Mouse (Mus musculus) gastrocnemius, postnatal 14 days (tissue): ENCODE data around the gene Gm42906. TPM values are rescaled to one million over a fixed set of nuclear protein-coding genes. Genes with fewer than 3 reads are reported as not detected.

Experiments used
- DNase-seq: peaks from one replicate; pipeline ENCODE4 v3.0.0; 2021; ENCODE audit warnings: mixed read lengths
- intact Hi-C: fragments of 180-260 bp; cut with DNase I; formaldehyde crosslinking; loops from one replicate; pipeline ENCODE4 v1.15.1; 2025; ENCODE audit warnings: low total_unique reads
- long read RNA-seq, 2 experiments: library from polyadenylated mRNA; stranded (forward); transcript quantifications; one replicate each; pipeline ENCODE4 v2.0.0; 2021
- total RNA-seq, 2 experiments: library from RNA; stranded (reverse); gene quantifications; 2 replicates each; pipeline ENCODE4 v1.2.3; 2021

Gm42906 gene
- 1 to 10 TPM in 1 of 2 experiments, not detected in 1; 1.5 TPM for total RNA-seq
- long read RNA-seq, experiment 1, result 0 reads
- long read RNA-seq, experiment 2, result 0 reads

DNA sequence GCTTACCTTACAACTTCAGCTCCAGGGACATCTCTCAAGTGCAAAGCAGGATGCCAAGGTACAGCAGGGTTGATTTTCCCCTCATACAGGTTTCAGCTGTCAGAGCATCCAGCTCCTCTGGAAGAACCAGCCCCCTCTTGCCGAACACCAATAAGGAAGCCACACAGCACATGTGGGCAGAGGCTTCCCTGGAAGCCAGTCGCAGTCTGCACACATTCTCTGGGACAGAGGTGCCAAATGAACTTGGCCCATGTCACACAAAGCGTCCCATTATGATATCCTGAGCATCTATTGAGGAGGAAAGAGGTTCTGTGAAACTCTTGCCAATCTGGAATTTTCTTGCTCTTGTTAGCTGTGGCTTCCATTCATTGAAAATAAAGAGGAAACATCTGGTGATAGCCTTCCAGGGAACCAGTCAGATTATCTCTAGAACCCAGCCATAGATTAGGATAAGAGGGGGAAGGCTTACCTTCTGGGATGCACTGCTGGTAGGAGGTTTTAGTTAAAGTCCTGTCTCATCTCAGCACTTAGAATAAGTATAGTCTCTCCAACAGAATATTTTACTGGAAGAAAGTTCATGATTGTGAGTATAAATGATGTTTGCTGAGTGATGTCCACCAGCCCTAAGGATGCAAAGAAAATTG, at the start of gene Gm42906:
Gene Gm42906, minus strand, starts transcription at position 51 of the 644 bp plus-strand sequence.
- intact Hi-C loops, result no loop called here
- DNase-seq, result no peak

DNA sequence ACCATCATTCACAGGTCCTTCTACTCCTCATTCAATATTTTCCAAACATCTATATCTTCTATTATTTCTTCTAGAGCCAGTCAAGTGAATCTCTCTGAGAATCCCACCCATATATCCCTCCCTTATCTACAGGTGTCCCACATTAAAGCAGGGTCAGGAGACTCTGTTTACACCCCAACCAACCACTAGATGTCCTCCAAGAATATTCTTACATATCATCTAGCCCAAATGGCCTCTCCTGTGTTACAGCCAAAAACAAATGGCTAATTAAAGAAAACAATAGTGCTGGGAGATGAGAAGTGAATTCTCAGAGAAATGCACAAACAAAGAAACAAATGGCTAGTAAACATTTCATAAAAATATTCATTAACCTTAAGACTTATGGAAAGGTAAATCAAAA, 17.7 kb upstream of the Gm42906 start:
- intact Hi-C loops, result no loop called here
- no peak for DNase-seq

DNA sequence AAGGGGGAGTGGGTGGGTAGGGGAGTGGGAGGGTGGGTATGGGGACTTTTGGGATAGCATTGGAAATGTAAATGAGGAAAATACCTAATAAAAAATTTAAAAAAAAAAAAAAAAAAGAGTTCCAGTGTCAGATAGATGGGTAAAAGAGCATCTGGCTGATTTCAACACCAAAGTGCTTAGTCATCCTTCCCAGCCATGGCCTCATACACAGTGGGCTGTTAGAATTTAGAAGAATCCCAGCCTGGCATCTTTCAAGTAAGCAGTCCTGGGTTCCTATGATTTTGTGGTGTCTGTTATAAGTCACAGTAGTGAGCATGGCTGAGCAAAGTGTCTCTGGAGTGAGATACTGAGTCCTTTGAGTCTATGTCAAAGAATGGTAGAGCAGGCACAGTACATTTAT, 7.1 kb upstream of the Gm42906 start:
- DNase-seq, result no peak
- intact Hi-C loops, result no loop called here

DNA sequence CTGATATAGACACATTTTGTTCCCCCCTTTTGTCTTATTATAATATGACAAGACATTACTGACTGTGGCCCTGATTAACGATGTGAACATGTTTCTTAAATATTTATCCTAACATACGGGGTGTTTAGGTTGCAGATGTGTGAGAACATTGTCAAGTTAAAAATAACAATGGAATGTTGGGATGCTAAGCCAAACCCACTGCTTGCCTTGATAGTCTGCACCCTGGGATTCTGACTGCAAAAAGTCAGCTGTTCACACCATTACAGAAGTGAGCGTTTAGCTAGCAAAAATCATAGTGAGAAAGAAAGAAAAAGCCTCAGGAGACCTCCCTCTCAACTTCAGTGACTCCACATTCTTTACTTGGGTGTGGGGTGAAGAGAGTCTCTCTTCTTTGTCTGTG, 1.5 kb downstream of the Gm42906 start:
- no peak for DNase-seq
- intact Hi-C loops, result no loop called here

DNA sequence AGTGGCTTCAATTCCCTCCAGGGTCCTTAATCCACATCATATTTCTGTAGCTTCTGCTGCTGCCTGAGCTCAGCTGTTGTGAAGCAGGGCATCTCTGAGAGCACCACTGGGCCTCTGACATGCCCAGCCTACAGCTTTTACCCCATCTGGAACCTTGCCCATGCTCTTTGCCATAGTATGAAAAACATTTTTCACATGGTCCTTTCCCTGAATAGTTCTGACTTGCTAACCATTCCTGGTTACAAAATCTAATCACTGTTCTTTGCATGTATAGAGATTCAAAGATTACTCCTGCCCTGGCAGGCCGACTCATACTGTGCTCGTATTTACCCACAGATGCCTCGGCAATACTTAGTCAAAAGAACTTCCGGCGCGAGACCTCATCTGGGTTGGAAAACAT, 5.3 kb downstream of the Gm42906 start:
- intact Hi-C loops, result no loop called here
- no peak for DNase-seq

DNA sequence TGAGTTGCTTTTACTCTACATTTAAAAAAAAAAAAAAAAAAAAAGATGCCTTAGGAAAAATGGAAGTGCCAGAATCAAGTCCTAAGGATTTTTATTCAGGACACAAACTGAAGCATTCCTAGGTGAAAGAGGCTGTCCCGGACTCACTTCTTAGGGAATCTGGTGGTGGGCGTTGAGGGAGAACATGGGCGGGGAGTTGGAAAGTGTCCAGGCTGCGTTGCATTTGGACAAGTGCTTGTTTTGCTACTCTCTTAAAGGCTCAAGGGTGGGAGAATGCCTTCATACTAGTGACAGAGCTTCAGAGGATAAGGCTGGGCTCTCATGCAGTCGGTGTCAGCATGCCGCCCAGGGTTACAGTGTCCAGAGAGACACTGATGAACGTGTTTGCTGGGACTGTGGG, 6.1 kb downstream of the Gm42906 start:
- peak; percentile 6 for DNase-seq
- intact Hi-C loops, result no loop called here

DNA sequence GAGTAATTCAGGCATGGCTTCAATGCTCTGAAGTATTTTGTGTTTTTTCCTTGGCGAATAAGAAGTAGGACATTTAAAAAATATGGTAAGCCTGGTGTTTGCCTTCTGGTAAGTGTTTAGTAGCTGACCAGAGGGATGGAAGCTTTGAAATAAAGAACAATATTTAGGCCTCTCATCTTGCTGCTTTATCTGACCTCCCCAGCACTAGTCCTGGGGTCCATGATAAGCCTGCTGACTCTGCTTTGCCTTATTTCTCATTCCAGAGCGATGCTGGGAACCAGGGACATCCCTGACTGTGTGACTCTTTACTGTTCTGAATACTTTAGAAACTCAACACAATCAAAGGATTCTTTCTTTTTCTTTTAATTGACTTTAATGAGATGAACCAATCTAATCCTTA, 9.4 kb downstream of the Gm42906 start:
- DNase-seq, result no peak
- intact Hi-C loops, result no loop called here

DNA sequence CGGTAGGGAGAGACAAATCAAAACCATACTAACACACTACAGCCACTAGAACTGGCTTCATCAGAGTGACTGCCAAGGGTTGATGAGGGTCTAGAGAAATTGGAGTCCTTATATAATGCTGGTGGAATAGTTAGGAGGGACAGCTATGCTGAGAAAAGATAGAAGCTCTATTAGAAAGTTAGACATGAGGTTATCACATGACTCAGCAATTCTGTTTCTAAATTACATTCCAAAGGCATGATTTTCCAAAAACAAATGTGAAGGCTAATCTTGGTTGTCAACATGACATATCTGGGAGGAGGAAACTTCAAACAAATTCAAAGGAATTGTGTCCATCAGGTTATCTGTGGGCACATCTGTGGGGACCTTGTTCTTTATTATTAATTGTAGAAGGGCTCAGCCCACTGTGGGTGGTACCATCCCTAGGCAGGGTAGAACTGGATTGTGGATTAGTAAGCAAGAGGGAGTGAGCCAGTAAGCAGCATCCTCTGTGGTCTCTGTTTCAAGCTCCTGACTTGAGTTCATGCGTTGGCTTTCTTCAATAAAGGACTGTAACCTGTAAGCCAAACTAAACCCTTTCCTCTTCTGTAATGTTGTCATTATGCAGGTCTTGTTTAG, 10.4 kb downstream of the Gm42906 start:
- intact Hi-C loops, result no loop called here
- DNase-seq, result no peak

DNA sequence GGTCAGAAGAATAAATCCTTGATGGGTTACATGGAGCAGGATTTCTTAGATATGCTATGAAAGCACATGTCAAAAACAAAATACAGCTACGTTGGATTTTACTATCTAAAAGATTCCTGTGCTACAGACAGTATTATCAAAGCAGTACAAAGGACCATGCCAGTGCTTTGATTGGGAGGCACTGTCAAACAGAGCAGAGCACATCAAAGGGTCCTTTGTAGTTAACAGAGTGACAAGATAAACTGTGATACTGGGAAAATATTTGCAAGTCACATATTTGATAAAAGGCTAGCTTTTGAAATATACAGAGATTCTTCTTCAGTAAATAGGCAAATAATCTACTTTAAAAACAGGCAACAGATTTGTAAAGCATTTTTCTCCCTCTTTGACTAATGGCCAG, 11.0 kb downstream of the Gm42906 start:
- no peak for DNase-seq
- intact Hi-C loops, result no loop called here

DNA sequence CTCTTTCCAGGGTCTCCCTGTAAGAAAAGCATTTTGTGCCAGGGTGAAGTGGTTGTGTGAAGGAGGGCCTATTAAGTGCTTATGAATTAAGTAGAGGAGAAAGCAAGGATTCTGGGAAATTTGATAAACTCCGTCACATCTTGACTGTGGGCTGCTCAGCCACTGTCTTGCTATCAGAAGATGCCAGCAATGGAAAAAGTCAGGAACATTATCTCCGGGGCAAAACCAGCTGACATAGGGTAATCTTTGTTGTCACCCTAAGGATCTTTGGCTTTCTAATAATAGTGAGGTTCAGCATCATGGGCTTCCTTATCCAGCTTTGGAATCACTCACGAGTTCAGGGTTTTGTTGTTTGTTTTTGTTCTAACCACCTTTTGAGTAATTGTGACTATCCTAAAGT, 14.3 kb downstream of the Gm42906 start:
- DNase-seq, result no peak
- intact Hi-C loops, result no loop called here

DNA sequence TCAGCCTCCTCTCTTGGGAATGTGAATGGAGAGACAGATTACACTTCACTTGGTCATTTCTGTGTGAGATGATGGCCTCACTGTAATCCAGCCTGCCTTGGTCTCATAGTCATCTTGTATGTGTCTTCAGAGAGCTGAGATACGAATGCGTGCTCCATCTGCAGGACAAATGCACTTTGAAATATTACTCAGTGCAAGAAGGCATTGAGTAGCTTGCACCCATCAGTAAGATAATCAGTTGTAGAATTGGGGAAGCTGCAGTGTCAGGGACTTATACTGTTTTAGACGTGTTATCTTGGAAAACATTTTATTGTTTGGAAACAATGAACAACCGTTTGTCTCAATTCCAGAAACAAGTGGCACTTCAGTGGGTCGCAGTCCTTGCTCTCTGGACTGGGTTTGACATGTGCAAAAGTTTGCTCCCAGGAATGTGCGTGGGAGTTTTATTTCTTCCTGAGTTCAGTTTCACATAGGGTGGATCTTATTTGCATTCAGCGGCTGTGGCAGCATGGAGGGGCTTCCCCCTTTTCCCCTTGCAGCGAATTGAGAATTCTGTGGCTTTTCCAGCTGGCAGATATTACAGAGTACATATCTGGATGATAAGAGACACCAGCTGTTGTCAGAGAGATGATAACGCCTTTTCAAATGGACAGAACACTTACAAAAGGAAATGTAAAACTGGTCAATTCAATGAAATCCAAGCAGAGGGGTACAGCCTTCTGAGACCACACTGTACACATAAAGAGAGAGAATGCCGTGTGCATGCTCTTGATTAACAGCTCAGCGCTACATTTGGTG, 15.1 kb downstream of the Gm42906 start:
- DNase-seq, result no peak
- intact Hi-C loops, result no loop called here

DNA sequence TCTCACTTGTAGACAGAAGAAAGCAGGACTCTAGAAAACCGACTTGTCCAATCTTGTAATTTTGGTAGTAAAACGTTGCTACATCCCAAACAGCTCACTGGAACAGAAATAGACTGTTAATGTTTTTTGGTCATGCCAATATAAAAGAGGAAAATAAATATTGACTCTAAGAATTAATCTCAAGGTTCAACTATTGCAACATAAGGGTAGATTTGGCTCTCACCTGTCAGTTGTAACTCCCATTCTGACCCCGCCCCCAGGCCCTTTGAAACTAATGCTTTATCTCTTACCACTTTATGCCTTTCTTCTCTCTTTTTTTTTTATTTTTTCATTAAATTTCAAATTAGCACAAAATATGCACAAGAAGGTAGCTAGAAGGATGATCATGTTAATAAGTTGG, 18.0 kb downstream of the Gm42906 start:
- DNase-seq, result no peak
- intact Hi-C loops, result no loop called here

DNA sequence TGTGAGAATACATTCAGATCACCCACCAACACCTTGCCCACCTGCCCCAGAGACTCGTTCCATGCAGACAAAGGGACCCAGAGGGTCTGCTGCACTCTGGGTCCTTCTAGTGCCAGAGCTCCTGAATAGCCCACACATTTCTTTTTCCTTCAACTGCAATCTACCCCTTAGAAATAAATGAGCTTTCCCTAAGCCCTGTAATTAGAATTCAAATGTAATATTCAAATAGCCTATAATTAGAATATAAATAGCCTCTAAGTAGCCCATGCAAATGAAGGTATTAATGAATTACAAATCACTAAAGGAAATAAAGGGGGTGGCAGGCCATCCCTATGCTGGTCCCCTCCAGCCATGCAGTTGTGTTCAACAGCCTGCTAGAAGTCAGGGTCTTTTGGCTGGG, 18.7 kb downstream of the Gm42906 start:
- intact Hi-C loops, result no loop called here
- no peak for DNase-seq

DNA sequence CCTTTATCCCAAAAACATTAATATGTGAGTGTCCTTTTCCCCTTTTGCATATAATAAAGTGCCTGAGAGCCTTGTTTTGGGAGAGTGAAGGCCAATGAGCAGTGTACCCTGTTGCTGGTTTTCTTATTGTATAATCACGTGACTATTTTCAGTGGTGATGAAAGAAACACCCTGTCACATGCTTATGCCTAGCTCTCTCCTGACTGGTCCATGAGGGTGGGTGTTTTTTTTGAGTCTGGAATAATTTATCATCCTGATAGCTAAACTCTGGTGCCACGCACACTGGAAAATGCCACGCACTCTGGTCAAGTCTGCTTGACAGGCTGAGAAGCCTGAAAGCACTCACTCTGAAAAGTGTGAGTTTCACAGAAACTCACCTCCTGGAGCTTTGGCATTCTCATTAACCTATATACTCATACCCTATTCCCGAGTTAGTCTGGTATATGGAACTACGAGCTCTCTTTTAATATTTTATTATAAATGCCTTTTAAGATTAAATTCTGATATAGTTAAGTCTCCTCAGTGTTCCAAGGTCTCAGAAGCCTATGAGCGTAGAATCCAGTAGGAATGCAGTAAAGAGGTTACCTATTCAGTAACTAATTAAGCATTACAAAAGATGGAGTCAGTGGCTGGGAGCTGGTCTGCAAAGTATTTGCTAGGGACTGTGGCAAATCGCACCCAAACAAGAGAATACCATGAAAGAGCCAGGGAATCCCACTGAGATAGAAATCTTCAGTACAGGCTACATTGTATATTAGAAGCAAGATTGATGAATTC, 19.7 kb downstream of the Gm42906 start:
- intact Hi-C loops, result no loop called here

DNA sequence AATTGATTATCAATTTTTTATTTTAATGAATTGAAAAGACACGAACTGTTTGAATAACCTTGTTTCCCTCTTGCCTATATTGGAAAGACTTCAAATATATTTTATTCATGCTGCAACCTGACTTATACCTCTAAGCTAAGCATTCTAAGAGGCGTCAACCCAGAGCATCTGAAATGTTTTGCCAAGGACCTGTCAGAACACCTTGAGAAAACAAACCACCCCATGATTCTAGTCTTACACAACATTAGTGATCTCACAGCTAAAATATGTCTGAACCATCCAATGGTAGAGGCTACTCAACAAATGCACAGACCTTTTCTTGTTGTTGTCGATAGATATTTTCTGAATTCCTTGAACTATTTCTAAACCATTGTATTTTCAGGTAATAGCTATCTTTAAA, 20.5 kb downstream of the Gm42906 start:
- intact Hi-C loops, result no loop called here
- no peak for DNase-seq

More for the DNA sequence above, 19.7 kb downstream of the Gm42906 start:
- no peak for DNase-seq

DNA sequence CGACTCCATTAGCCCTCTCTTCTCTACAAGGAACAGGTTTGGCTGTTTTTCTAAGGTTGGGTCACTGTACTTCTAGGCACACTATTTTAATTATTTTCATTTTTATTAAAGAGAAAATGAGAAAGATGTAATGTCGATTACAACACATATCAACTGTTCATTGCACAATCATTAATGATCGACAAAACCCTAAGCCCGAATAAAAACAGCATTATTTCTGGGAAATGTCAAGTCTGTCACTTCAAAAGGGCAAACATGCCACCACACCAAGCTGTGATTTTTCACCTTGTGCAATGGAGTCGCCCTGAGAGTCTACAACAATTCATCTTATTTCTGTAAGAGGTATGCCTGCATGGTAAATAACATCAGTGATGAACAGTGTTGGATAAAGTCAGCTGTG, 21.7 kb downstream of the Gm42906 start:
- intact Hi-C loops, result no loop called here
- no peak for DNase-seq

DNA sequence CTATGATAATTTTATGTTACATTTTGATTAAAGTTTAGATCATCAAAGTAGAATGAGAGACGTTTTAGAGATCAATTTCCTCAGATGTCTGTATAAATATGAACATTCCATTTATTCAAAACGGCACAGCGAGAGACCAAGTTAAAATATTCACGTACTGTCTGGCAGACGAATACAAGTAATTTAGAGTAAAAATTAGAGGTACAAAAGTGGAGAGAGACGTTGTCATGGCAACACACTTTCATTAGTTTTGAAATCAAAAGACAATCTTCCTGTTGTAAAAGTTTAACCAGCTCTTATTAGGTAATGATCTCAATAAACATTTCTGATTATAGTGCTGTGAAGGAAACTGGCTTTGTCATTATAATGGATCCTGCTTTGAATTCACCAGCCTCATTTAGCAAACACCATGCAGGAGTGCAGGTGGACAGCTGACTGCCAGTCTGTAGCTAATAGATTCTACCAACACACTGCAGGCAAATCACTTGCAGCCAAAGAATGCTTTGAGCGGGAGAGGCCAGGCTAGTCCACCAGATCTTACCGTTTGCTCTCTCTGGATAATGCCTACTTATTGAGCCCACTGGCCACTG, 22.6 kb downstream of the Gm42906 start:
- DNase-seq, result no peak
- intact Hi-C loops, result no loop called here

DNA sequence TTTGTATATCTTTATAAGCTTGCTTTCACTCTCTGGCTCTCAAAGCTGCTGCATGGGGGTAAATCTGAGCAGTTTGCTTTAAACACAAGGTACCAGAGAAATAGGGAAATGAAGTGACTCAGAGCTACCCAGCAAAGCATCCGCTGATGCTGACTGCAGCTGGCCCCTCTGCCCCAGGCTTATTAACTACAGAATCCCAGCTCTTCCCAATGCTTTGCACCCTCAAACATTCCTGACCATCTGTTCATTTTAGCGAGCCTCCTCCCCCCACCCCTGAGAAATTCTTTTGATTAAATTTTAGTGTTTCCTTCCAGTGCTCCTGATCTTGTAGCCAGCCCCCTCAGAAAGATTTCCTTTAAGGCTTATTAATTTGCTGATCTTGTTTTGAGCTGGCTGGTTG, 24.4 kb downstream of the Gm42906 start:
- intact Hi-C loops, result no loop called here
- DNase-seq, result no peak

DNA sequence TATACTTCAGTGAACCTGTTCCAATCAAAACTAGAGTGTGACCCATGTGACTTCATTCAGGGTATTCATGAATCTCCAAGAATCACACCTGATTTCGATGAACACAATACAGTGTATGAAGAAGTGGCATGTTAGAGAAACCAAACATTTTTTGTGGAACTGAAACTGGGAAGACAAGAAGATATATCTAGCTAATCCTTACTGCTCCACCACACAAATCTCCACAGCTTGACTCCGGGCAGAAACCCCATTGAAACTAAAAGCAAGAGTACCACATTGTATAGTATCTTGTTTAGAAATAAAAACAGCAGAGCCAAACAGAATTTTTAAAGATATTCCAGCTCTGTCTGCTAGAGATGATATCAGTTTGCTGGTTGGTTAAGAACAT, 27.4 kb downstream of the Gm42906 start:
- no peak for DNase-seq
- intact Hi-C loops, result no loop called here
